Mouse (Mus musculus) spleen, postnatal 4 days (tissue): ENCODE measurements at regions not wholly inside any gene's neighbourhood (a gene's known extent, or its start where the extent isn't known, plus 50 kb on each side); places are given as distances from the start of the nearest gene placed in this dataset.

ENCODE experiments used
- DNase-seq, 2 experiments: peaks; one replicate each; pipeline ENCODE4 v3.0.0; 2022; ENCODE audit warnings: low spot score in 2 of 2

DNA sequence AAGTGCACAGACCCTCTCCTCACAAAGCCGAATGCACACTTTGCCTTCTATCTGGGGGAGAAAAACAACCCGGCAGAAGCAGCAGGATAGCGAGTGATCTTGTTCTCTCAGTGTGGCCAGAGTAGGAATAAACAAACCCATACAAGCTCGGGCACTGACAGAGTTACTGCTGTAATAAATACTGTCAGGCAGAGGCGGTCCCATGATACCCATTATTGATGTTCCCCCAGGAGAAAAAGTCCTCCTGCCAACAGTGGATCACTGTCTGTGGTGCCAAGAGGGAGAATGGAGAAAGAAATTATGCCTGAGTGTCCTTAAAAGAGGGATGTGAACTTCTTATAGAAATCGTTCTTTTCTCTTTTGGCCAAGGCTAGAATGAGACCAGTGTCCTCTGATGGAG is 200.2 kb downstream of the Adra2a start:
- DNase-seq: no peak

- DNase-seq: no peak
Measured at GRCm38 (mm10) chr19:54248256-54248936, 204.4 kb downstream of the Adra2a start.

DNA sequence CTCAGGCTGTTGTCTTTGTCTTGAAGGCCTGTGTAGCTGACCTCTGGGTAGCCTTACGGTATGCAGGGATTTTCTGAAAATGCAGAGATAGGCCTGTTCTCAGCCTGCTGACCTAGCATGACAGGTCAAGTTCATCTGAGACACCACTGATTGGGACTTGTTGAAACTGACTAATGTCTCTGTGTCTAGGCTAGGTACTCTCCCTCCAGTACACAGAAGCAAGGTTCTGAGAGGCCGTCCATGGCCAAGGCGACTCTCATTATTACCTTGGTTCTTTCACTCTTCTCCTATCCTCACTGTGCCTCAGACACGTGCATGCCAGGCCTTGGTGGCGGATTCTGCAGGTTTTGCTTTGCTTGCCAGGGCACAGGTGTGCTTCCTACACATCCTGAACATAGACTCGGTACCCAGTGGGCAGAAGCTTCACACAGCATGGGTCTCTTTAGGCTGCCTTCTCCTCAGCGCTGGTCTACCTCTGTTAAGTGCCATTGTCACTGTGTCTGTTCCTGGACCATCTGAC is 208.3 kb downstream of the Adra2a start:
- no peak for DNase-seq

DNA sequence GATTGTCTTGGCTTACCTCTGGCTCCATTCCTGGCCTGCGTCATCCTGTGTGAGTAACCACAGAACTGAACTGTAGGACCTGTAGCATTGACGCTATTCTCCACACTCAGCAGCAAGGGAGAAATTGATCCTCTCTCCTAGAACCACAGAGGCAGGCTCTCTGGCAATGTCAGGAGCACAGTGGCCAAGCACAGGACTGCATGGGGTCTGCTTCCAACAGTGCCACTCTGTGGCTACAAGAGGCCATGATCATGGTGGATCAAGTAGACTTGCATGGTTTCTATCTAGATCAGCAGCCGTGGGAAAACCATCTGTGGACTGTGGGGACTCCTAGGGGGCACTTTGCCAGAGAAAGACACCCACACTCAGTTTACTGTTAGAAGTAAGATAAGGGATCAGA is 213.9 kb downstream of the Adra2a start:
- DNase-seq: no peak

DNA sequence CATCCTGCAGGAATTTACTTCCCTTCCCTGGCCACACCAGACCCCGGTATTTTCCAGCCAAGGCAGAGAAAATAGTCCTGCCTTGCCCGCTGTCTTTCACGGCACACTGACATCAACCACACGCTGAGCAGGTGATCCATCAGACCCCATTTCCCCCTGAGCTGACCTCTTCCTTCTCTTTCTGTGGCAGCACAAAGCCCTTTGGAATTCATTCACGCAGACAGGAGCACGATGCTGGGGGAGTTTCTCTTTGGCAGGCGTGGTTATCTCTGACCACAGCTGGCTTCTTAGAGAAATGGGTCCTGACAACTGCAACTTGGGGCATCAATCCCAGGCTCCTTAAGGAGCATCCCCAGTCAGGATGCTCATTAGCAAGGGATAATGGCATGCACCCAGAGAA is 215.2 kb downstream of the Adra2a start:
- no peak for DNase-seq

- DNase-seq: no peak
Measured at GRCm38 (mm10) chr19:54277368-54277767, 233.4 kb downstream of the Adra2a start.

- DNase-seq: no peak
Measured at GRCm38 (mm10) chr19:54285481-54285880, 241.5 kb downstream of the Adra2a start.

DNA sequence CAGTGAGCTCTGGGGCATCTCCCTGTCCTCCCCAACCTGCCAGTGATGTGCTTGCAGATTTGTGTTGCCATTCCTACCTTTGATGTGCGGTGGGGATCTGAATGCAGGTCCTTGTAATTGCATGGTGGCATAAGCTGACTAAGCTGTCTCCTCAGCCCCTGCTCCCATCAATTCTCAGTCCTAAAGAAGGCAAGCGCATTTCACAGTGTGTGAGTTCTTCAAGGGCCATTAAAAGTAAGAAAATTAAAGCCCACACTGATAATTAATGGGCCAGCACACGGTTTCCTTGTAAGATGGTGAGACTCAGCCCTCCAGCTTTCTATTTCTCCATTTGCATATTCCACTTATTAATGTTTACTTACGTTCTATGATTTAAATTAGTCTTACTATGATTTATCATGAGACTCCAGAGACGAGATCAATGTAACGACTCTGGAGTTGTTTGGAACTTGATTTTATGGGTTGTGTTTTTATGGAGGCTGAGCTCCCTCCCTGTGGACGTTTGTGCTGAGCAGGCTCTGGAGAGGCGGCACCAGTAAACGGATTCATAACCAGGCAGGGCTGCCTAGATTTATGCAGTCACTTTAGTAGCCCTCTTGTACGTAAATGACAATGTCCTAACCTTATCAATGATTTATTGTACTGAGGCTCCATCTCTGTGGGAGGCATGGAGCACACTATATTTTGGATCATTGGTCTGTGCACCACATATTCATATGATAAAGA is 253.9 kb downstream of the Adra2a start:
- no peak for DNase-seq

DNA sequence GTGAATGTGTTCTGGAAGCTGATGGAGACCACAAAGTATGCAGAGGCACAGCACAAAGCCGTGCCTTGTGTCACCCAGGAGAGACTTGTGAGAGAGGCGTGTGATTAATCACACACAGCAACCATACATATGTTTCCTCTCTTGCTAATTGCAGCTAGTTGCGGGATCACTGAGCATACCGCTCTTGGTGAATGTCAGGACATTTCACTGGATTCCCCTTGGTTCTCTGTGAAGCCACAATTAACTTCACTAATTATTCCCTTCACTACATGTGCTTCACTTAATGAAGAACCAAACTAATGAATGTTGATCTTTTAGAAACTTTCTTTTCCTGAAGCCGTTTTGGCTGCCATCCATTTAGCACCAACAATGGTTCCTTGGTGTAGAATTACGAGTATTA is 267.3 kb downstream of the Adra2a start:
- no peak for DNase-seq

DNA sequence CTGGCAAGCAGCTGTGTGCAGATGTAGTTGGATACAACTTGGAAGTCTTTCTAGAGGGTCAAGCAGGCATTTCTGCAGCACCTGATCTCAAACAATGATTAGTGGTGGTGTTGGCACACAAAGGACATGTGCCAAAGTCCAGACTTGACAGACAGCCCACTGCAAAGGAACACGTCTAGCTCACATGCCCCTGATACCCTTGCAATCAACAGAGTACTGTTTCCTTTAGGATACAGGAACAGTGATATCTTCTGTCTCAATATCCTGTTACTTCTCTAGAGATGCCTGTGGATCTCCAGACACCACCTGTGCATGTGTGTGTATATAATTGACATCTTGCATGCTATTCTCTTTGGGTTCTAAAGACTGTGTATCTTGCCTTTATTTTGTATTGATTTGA is 267.8 kb downstream of the Adra2a start:
- no peak for DNase-seq

DNA sequence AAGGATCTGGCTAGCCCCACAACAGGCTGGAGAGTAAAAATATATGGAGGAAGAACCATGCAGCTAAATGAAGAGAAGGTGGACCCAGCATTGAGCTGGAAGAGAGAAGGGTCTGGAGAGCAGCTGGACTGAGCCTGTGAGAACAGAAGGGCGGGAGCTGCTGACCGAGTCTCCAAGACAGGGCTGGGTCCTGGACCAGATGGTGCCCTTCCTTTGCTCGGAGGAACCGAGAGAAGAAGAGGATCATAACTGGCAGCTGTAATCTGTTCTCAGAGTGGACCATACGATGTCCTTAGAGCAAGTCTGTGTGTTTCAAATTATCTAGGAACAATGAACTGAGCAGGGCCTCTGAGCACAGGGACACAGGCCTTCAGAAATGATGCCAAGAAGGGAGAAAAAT is 279.3 kb downstream of the Adra2a start:
- no peak for DNase-seq

- no peak for DNase-seq
Measured at GRCm38 (mm10) chr19:54324991-54325390, 281.0 kb downstream of the Adra2a start.

GRCm38 (mm10) chr19:54332140-54332539 is 288.2 kb downstream of the Adra2a start:
- DNase-seq: no peak

DNA sequence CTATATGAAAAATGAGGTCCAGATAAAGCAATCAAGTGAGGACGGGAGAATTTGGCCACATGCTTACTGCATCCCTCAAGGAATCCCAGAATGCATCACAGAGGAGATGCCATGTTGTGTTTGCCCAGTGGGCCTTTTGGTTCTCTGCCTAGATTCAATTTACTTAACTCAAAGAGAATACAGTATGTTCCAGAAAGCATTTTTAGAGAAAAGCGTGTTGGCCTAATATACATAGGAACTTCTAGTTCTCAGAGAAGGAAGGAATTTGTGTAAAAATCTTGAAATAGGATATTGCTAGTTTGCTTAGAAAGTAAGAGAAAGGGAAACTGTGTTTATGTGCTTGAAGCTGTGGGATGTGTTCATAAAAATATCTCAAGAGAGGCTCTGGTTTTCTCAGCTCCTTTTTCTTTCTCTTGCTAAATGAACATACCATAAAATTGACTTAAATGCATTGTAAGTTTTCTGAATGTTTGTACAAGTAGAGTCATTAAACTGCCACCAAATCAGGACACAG is 296.9 kb downstream of the Adra2a start:
- DNase-seq: no peak

- DNase-seq: no peak
Measured at GRCm38 (mm10) chr19:54359731-54360130, 315.8 kb downstream of the Adra2a start.

DNA sequence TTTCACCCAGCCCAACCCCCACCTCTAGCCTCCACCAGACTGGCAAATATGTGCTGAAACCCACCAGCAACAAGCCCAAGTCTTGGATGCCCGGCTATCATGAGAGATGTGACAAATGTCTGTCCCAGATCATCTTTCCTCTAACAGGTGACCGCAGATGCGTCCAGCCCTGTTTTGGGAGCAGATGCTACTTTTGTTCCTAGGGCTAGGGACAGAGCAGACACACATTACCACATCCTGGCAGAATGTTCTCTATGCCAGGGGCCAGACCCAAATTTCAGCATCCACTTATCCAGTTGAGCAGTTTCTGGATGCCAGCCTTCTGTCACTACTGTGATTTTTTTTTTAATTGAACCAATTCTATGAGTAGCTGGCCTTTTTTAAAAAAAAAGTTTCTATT is 316.7 kb downstream of the Adra2a start:
- no peak for DNase-seq

- DNase-seq: no peak
Measured at GRCm38 (mm10) chr19:54385101-54385500, 341.1 kb downstream of the Adra2a start.

GRCm38 (mm10) chr19:54391406-54391805 is 347.5 kb downstream of the Adra2a start:
- DNase-seq: no peak

- no peak for DNase-seq
Measured at GRCm38 (mm10) chr19:54399651-54400050, 355.7 kb downstream of the Adra2a start.

GRCm38 (mm10) chr19:54407904-54408303 is 364.0 kb downstream of the Adra2a start:
- DNase-seq: no peak

GRCm38 (mm10) chr19:54429062-54429461 is 385.1 kb downstream of the Adra2a start:
- DNase-seq: no peak

DNA sequence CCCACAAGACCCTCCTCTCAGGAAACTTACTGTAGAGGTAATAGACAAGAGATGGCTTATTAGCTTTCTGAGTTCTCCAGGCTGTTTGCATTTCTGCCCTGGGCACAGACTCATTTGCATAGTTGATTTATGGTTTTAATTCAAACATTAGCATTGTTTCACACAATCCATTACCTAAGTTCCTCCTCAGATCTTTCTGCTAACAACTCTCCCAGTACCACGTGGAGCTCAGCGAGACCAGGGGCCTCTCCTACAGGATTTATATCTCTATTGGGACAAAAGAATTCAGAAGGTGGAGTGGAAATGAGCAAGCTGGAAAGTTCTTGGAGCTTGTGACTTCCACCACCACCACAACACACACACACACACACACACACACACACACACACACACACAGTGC is 396.8 kb downstream of the Adra2a start:
- no peak for DNase-seq
